Mouse (Mus musculus) midbrain, embryonic 10.5 days (tissue): ENCODE data around the gene Nsfl1c. TPM values are rescaled to one million over a fixed set of nuclear protein-coding genes. Genes with fewer than 3 reads are reported as not detected.
A peak's percentile ranks its signal among the peaks of the same experiment; 100 is the strongest.
"Not testable (repeated sequence)": the region's sequence is repeated elsewhere in the genome, so short reads cannot be mapped to it uniquely, and the experiment has no call there.

Source experiments
- DNase-seq: peaks from one replicate; pipeline ENCODE4 v3.0.0-alpha.2; 2017; ENCODE audit warnings: low spot score
- H3K27ac ChIP-seq: fragments of 300-500 bp; sonication (generic); replicated peaks from 2 replicates; pipeline ENCODE4 v1.5.1; 2016; ENCODE audit warnings: mild to moderate bottlenecking
- H3K27me3 ChIP-seq: fragments of 300-500 bp; sonication (generic); 2 replicates; pipeline ENCODE4 v1.6.1; 2016; ENCODE audit warnings: low read depth, mild to moderate bottlenecking; ENCODE audit not compliant: poor library complexity, severe bottlenecking
- H3K36me3 ChIP-seq: fragments of 300-500 bp; sonication (generic); 2 replicates; pipeline ENCODE4 v1.6.1; 2016; ENCODE audit warnings: mild to moderate bottlenecking, moderate library complexity
- H3K4me1 ChIP-seq: fragments of 300-500 bp; sonication (generic); 2 replicates; pipeline ENCODE4 v1.6.1; 2016
- H3K4me3 ChIP-seq: fragments of 300-500 bp; sonication (generic); 2 replicates; pipeline ENCODE4 v1.5.1; 2016; ENCODE audit warnings: mild to moderate bottlenecking, moderate library complexity
- H3K9me3 ChIP-seq: fragments of 300-500 bp; sonication (generic); replicated peaks from 2 replicates; pipeline ENCODE4 v1.6.1; 2016; ENCODE audit warnings: mild to moderate bottlenecking
- WGBS: fragments of 180-500 bp; shearing (Covaris S2); methylation state at CpG from one replicate; pipeline ENCODE4 v1.1.7; 2016; 5-methylcytosine and 5-hydroxymethylcytosine counted together
- polyA plus RNA-seq: library from polyadenylated mRNA; unstranded; fragments of >200 nt; fragmentation: Nextera tagmentation; extraction: Ambion mirVana; gene quantifications from 2 replicates; pipeline ENCODE4 v1.2.1, GENCODE M21; 2016

The Nsfl1c gene
- 298 and 305 TPM in 2 replicates for polyA plus RNA-seq

DNA sequence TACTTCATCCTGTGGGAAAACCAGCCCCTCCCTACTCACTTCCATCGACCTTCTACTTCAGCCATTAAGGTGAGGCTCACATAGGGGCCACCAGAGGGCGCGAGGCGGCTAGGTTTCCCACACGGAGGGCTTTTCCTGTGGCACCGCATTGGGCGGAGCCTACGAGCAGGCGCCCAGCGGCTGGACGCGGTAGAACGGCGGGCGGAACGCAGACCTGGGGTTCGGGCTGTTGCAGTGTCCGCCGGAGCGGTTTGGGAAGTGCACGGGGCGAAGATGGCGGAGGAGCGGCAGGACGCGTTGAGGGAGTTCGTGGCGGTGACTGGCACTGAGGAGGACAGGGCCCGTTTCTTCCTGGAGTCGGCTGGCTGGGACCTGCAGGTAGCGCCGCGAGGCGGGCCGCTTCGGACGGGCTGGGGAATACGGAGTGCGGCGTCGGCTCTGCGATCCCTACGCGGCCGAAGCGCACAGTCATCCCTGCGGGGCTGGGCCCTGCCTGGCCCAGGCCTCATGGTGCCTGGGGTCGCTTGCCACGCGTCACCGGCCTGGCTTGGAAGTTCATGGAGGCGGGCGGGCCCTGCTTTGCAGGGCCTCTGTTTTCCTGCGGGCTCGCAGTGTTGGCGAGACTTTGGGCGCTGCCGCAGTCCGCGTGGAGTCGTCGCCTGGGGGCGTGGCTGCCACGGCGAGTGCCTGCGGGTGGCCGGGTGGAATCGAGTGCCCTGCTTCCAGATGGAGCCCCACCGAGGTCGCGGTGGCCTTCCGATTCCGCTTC is at the start of gene Nsfl1c:
Nsfl1c (plus strand) TSS at position 148 of the 769 bp plus-strand sequence.
- Histone ChIP-seq H3K36me3 (peaks cover 29% of the 10 kb centered on the region), H3K4me1 (peaks cover 12% of the 10 kb centered on the region), H3K27me3 (no peaks in the 10 kb centered on the region), H3K9me3 (no peaks in the 10 kb centered on the region), H3K4me3 (peak within 1 kb of the TSS; percentile 96), H3K27ac (peak within 1 kb of the TSS; percentile 90)
- under 1% methylated on average over 73 of the region's 73 CpGs for WGBS
- peak; percentile 95 for DNase-seq

GRCm38 (mm10) chr2:151476053-151476452 is 17.9 kb upstream of the Nsfl1c start, which contains the start of gene 4921509C19Rik:
Gene 4921509C19Rik (minus strand): TSS chr2:151476153.
- H3K27ac ChIP-seq, DNase-seq, H3K4me1 ChIP-seq, H3K4me3 ChIP-seq, H3K36me3 ChIP-seq, H3K27me3 ChIP-seq, H3K9me3 ChIP-seq: not testable (repeated sequence)
- 87% methylated on average over 5 of the region's 5 CpGs for WGBS

- Histone ChIP-seq H3K4me3 (no peak overlapping the region), H3K27ac (no peak overlapping the region), H3K27me3 (no peaks in the 10 kb centered on the region), H3K9me3 (no peaks in the 10 kb centered on the region), H3K4me1 (no peaks in the 10 kb centered on the region), H3K36me3 (no peaks in the 10 kb centered on the region)
- DNase-seq = no peak
These were observed 7.5 kb upstream of the Nsfl1c start for GRCm38 (mm10) chr2:151486496-151486895.

DNA sequence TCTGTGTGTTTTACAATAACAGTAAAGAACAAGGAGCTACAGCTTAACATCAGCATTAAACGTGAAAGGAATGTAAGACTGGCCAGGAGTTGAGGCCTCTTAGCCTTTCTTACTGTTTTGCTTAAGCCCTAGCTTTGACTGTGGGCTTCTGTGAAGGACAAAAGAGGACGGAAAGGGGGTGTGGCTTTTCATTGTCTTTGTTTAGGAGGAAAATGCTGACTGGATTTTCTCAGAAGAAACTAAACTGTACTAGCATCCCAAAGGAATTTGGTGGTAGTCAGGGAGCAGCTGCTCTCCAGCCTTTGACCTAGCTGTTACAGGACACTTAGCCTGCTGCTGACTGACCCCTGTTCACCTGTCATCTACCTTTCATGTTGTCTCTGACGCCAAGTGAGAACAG is 4.4 kb downstream of the Nsfl1c start:
- H3K4me1 ChIP-seq = peaks cover 12% of the 10 kb centered on the region
- H3K9me3 ChIP-seq = no peaks in the 10 kb centered on the region
- no peaks in the 10 kb centered on the region for H3K27me3 ChIP-seq
- peaks cover 71% of the 10 kb centered on the region for H3K36me3 ChIP-seq
- H3K4me3 ChIP-seq = no peak overlapping the region
- H3K27ac ChIP-seq = no peak overlapping the region
- no peak for DNase-seq
- 53% methylated on average over 3 of the region's 3 CpGs for WGBS

DNA sequence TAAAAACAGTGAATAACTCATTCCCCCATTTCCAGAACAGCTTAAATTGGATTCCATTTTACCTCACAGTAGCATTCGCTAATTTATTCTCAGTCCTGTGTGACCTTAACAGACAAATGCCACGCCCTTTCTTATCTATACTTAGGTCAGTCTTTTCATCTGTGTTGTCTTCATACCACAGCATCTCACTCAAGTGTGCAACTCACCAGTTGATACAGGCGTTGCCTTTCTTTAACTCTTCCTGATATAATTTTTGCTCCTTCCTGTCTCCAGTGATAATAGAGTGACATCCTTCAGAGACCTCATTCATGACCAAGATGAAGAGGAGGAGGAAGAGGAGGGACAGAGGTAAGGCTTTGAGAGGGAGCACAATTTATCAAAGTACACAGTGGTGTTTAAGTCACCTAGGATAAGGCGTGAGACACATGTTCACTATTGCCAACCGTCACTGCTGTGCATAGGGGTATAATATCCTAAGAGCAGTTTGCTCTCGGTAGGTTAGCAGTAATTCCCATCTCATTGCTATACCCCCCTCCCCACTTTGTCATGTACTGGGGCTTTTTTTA is 6.5 kb downstream of the Nsfl1c start:
- H3K4me1 ChIP-seq = peaks cover 3% of the 10 kb centered on the region; the same call in 1 of the 2 replicates
- H3K36me3 ChIP-seq = peaks cover 92% of the 10 kb centered on the region
- H3K9me3 ChIP-seq = no peaks in the 10 kb centered on the region
- no peak for DNase-seq
- no peak overlapping the region for H3K4me3 ChIP-seq
- H3K27me3 ChIP-seq = no peaks in the 10 kb centered on the region
- WGBS = 92% methylated on average over 6 of the region's 6 CpGs
- no peak overlapping the region for H3K27ac ChIP-seq

- 92% methylated on average over 4 of the region's 4 CpGs for WGBS
- DNase-seq = no peak
- no peak overlapping the region for H3K27ac ChIP-seq
- peaks cover 99% of the 10 kb centered on the region for H3K36me3 ChIP-seq
- H3K4me3 ChIP-seq = no peak overlapping the region
- H3K27me3 ChIP-seq = no peaks in the 10 kb centered on the region
- no peaks in the 10 kb centered on the region for H3K9me3 ChIP-seq
- no peaks in the 10 kb centered on the region for H3K4me1 ChIP-seq
These were observed 10.2 kb downstream of the Nsfl1c start for GRCm38 (mm10) chr2:151504226-151504625.

- H3K4me1 ChIP-seq = no peaks in the 10 kb centered on the region
- peaks cover 99% of the 10 kb centered on the region for H3K36me3 ChIP-seq
- no peak for DNase-seq
- H3K4me3 ChIP-seq = no peak overlapping the region
- no peaks in the 10 kb centered on the region for H3K9me3 ChIP-seq
- H3K27ac ChIP-seq = no peak overlapping the region
- no peaks in the 10 kb centered on the region for H3K27me3 ChIP-seq
These were observed 18.2 kb downstream of the Nsfl1c start for GRCm38 (mm10) chr2:151512199-151512598.

GRCm38 (mm10) chr2:151513525-151514285 is 19.7 kb downstream of the Nsfl1c start:
- Histone ChIP-seq H3K27ac (no peak overlapping the region), H3K9me3 (no peaks in the 10 kb centered on the region), H3K4me1 (no peaks in the 10 kb centered on the region), H3K27me3 (no peaks in the 10 kb centered on the region), H3K4me3 (no peak overlapping the region), H3K36me3 (peaks cover 92% of the 10 kb centered on the region)
- DNase-seq = no peak
- WGBS = 92% methylated on average over 3 of the region's 3 CpGs

GRCm38 (mm10) chr2:151519000-151519399 is 25.0 kb downstream of the Nsfl1c start:
- Histone ChIP-seq H3K27ac (no peak overlapping the region), H3K27me3 (no peaks in the 10 kb centered on the region), H3K9me3 (no peaks in the 10 kb centered on the region), H3K36me3 (peaks cover 65% of the 10 kb centered on the region), H3K4me1 (no peaks in the 10 kb centered on the region), H3K4me3 (no peak overlapping the region)
- WGBS = 87% methylated on average over 2 of the region's 2 CpGs
- no peak for DNase-seq

GRCm38 (mm10) chr2:151524324-151525041 is 30.5 kb downstream of the Nsfl1c start:
- no peaks in the 10 kb centered on the region for H3K9me3 ChIP-seq
- H3K36me3 ChIP-seq = peaks cover 20% of the 10 kb centered on the region
- H3K4me1 ChIP-seq = no peaks in the 10 kb centered on the region
- H3K4me3 ChIP-seq = no peak overlapping the region
- no peak for DNase-seq
- no peak overlapping the region for H3K27ac ChIP-seq
- 72% methylated on average over 4 of the region's 4 CpGs for WGBS
- H3K27me3 ChIP-seq = no peaks in the 10 kb centered on the region

- H3K36me3 ChIP-seq = peaks cover 10% of the 10 kb centered on the region
- H3K4me1 ChIP-seq = no peaks in the 10 kb centered on the region
- no peak overlapping the region for H3K27ac ChIP-seq
- no peaks in the 10 kb centered on the region for H3K9me3 ChIP-seq
- no peak for DNase-seq
- no peak overlapping the region for H3K4me3 ChIP-seq
- 74% methylated on average over 2 of the region's 2 CpGs for WGBS
- no peaks in the 10 kb centered on the region for H3K27me3 ChIP-seq
These were observed 31.5 kb downstream of the Nsfl1c start for GRCm38 (mm10) chr2:151525520-151525919.

DNA sequence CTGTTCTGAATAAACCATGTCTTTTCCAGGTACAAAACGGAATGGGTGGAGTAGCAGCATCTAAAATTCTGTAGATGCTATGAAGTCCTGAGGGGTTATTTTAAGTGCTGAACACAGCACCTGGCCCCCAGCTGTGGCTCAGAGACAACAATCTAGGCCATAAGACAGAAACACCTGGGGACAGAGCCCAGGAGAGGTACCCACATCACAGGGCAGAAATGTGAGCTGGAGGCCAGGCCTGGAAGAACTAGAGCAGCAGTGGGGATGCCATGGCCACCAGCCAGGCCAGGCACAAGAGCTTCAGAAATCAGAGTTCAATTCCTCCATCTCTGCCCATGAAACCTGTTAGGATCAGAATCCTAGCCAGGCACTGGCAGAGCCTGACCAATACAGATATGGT is 34.1 kb downstream of the Nsfl1c start:
- H3K4me3 ChIP-seq = no peak overlapping the region
- no peak for DNase-seq
- H3K4me1 ChIP-seq = no peaks in the 10 kb centered on the region
- H3K36me3 ChIP-seq = no peaks in the 10 kb centered on the region
- WGBS = 84% methylated on average over 1 of the region's 1 CpGs
- H3K27ac ChIP-seq = no peak overlapping the region
- no peaks in the 10 kb centered on the region for H3K9me3 ChIP-seq
- no peaks in the 10 kb centered on the region for H3K27me3 ChIP-seq
